Mouse (Mus musculus): ENCODE results near the gene Arhgap44.

Arhgap44 gene

GRCm38 (mm10) chr11:65162767-65163120 is at the start of gene Arhgap44:
Gene Arhgap44, minus strand, starts transcription at chr11:65162961.
- no peak for DNase-seq (ENCODE audit: low read depth, low spot score)

- DNase-seq (ENCODE audit: low read depth, low spot score) = no peak
These were observed 48.9 kb upstream of the Arhgap44 start for GRCm38 (mm10) chr11:65211701-65212100.

GRCm38 (mm10) chr11:65209441-65209840 is 46.7 kb upstream of the Arhgap44 start:
- no peak for DNase-seq (ENCODE audit: low read depth, low spot score)

GRCm38 (mm10) chr11:65205306-65205705 is 42.5 kb upstream of the Arhgap44 start:
- no peak for DNase-seq (ENCODE audit: low read depth, low spot score)

- DNase-seq (ENCODE audit: low read depth, low spot score) = no peak
These were observed 41.9 kb upstream of the Arhgap44 start for GRCm38 (mm10) chr11:65204651-65205050.

GRCm38 (mm10) chr11:65203020-65203419 is 40.3 kb upstream of the Arhgap44 start:
- DNase-seq (ENCODE audit: low read depth, low spot score) = no peak

GRCm38 (mm10) chr11:65202236-65202635 is 39.5 kb upstream of the Arhgap44 start:
- no peak for DNase-seq (ENCODE audit: low read depth, low spot score)

- DNase-seq (ENCODE audit: low read depth, low spot score) = no peak
These were observed 35.3 kb upstream of the Arhgap44 start for GRCm38 (mm10) chr11:65198026-65198425.

- no peak for DNase-seq (ENCODE audit: low read depth, low spot score)
These were observed 34.5 kb upstream of the Arhgap44 start for GRCm38 (mm10) chr11:65197280-65197679.

- no peak for DNase-seq (ENCODE audit: low read depth, low spot score)
These were observed 24.2 kb upstream of the Arhgap44 start for GRCm38 (mm10) chr11:65186974-65187373.

GRCm38 (mm10) chr11:65185114-65185513 is 22.4 kb upstream of the Arhgap44 start:
- no peak for DNase-seq (ENCODE audit: low read depth, low spot score)

GRCm38 (mm10) chr11:65170121-65170750 is 7.5 kb upstream of the Arhgap44 start:
- no peak for DNase-seq (ENCODE audit: low read depth, low spot score)

GRCm38 (mm10) chr11:65161881-65162766 is 637 bp downstream of the Arhgap44 start:
- DNase-seq (ENCODE audit: low read depth, low spot score) = no peak

- DNase-seq (ENCODE audit: low read depth, low spot score) = no peak
These were observed 1.5 kb downstream of the Arhgap44 start for GRCm38 (mm10) chr11:65160991-65161880.

GRCm38 (mm10) chr11:65159791-65160190 is 3.0 kb downstream of the Arhgap44 start, which contains the start of gene 1700086D15Rik:
Gene 1700086D15Rik, minus strand, starts transcription at chr11:65159891.
- no peak for DNase-seq (ENCODE audit: low read depth, low spot score)

GRCm38 (mm10) chr11:65158658-65158990 is 4.1 kb downstream of the Arhgap44 start:
- no peak for DNase-seq (ENCODE audit: low read depth, low spot score)

GRCm38 (mm10) chr11:65157966-65158657 is 4.6 kb downstream of the Arhgap44 start:
- DNase-seq (ENCODE audit: low read depth, low spot score) = no peak

GRCm38 (mm10) chr11:65153006-65153405 is 9.8 kb downstream of the Arhgap44 start:
- no peak for DNase-seq (ENCODE audit: low read depth, low spot score)

- DNase-seq (ENCODE audit: low read depth, low spot score) = no peak
These were observed 14.3 kb downstream of the Arhgap44 start for GRCm38 (mm10) chr11:65148441-65148840.

GRCm38 (mm10) chr11:65142838-65143417 is 19.8 kb downstream of the Arhgap44 start:
- DNase-seq (ENCODE audit: low read depth, low spot score) = no peak

- DNase-seq (ENCODE audit: low read depth, low spot score) = no peak
These were observed 23.7 kb downstream of the Arhgap44 start for GRCm38 (mm10) chr11:65139030-65139429.

Data from CD4-positive helper T cell, adult 2 months (primary cell).